Mouse (Mus musculus): ENCODE data around the gene Ctnna3.
A peak's percentile ranks its signal among the peaks of the same experiment; 100 is the strongest.

DNA sequence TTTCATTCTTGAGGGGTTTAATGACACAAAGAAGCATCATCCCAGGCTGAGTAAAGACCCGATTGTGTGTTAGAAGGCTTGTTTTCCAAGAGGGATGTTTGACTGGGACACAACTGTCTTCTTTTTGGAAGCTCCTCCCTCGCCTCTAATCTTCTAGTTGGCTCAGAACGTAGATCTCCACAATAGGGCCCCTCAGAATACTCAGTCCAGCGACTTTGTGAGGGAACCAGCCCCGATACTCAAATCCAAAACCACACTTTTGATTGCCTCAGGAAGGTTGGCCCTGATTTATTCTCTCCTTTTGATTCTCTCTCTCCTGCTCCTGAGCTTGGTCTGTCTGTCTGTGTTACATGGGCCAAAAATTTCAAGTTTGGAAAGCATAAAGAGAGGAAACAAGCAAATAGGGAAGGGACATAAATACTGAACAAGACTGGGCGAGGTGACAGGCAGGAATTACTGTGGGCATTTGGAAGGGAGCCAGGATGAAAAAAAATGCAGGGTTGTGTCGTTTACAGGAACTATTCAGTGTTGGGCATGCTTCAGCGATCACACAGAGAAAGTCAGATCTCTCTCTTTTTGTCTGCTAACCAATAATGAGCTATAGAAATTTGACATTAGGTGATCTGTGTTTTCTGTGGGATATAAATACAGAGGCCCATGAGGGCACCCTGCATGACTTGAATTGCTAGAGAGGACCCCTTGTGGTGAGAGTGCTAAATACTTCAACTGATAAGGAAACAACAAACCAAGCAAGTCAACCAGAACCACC is 25.4 kb downstream of the Ctnna3 start:
- TF ChIP-seq USF1 (IDR thresholded peaks at IDR 0.05; ENCODE audit: low read depth, low read length), result no peak
- TF ChIP-seq CHD2 (IDR thresholded peaks at IDR 0.05; ENCODE audit: low read length), result no peak
- peak in 2 of 3 experiments; percentile 19 to 49; a peak in 2 of 6 replicates for TF ChIP-seq CTCF (IDR thresholded peaks at IDR 0.05 in 2 of 3, conservative IDR thresholded peaks at IDR 0.05 in 1 of 3; ENCODE audit: control insufficient read depth in 1 of 3, insufficient read depth in 1 of 3, low read depth in 2 of 3, low read length in 3 of 3, poor library complexity in 1 of 3, severe bottlenecking in 1 of 3)
- TF ChIP-seq POLR2AphosphoS5 (IDR thresholded peaks at IDR 0.05; ENCODE audit: borderline replicate concordance, low read depth, low read length), result no peak
- TF ChIP-seq EP300 (IDR thresholded peaks at IDR 0.05; ENCODE audit: low read depth in 1 of 2, low read length in 2 of 2), result no peak
- no peak for TF ChIP-seq MAZ (IDR thresholded peaks at IDR 0.05; ENCODE audit: low read depth, low read length)
- TF ChIP-seq GATA1 (IDR thresholded peaks at IDR 0.05; ENCODE audit: low read depth, low read length), result peak; percentile 76
- TF ChIP-seq POLR2AphosphoS2 (IDR thresholded peaks at IDR 0.05; ENCODE audit: low read length), result no peak
